Mouse (Mus musculus): ENCODE measurements around the gene Wwtr1.

Gene Wwtr1

GRCm38 (mm10) chr3:57447889-57448288, 127.8 kb downstream of the Wwtr1 start:
- in situ Hi-C loops (cut with MboI) = no loop called here

DNA sequence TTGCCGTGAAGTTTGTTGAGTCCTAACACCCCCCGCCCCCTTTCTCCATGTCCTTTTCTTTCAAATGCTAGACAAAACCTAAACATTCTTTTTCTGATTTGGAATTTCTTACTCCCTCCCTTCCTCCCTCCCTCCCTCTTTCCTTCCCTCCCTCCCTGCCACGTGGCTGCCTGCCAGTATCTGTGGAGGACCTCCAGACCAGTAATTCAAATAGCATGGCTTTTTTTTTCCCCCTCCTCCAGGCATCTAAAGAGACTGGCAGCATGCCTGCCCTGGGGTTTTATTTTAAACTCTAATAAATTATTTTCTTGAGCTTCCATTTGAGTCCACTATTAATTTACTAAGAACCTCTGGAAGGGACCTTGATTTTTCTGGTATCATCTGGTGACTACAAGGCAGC, 130.0 kb downstream of the Wwtr1 start:
- in situ Hi-C loops (cut with MboI) = no loop called here

DNA sequence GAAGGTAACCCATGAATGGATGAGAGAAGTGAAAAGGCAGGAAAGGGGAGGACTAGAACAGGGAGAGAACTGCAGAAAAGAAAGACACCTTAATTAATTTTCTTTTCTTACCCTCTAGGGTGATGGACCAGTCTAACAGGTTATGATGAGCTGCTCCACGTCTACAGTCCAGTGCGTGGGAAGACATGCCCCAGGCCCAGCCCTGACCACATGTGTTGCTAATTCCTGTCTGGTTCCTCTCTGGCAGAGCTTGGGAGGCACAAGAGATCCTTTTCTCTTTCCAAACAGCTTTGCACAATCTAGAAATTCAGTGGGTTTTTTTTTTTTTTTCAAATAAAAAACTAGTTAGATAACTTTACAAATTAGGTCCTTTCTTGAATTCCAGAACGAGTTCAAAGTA, 134.8 kb downstream of the Wwtr1 start:
- in situ Hi-C loops (cut with MboI) = no loop called here

DNA sequence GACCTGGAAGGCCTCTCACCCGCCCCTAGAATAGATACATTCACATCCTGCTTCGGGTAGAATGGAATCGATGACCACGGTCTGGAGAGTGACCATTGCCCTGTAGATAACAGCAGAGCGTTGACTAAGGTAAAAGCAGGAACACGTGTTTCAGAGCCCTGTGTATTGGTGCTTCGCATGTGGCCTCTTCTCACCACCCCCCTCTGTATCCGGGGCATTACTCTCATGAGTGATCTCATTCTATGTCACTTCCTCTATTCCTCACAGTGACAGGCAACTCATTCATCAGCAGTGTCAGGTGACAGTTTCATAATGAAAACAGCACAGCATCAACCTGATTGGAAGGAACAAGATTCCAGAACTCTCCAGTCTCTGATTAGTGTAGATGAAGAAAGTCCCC, 140.3 kb downstream of the Wwtr1 start:
- in situ Hi-C loops (cut with MboI) = no loop called here

DNA sequence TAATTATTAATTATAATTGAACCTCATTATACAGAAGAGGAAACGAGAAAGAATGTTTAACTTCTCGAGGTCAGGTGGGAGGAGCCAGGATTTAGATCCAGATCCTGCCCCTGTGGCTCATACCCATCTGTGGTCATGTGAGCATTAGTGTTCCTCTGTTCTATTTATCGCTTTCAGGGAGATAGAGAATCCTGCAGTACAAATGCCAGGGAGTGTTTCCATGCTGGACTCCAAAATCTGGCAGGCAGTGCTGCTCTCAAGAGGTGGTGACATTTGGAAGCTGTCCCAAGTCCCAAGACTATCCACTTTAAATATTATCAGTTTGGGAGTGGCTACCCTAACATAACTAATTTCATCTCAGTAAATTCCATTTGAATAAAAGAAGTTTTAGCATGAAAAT, 144.0 kb downstream of the Wwtr1 start:
- in situ Hi-C loops (cut with MboI) = no loop called here

DNA sequence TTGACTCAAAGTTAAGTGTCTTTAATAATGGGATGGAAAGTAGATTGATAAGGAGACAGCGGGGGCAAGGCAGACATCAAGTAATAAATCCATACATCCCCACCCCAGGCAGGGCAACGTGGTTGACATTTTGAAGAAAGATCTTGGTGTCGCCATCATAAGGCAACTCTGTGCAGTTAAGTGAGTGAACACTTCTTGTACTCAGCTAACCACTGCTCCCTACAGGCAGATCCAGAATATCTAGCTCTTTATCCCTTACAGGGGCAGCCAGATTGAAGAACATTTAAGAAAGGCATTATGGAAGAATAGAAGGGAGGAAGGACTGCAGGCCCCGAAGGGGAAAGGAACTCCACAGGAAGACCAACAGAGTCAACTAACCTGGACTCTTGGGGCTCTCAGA, 146.2 kb downstream of the Wwtr1 start:
- in situ Hi-C loops (cut with MboI) = no loop called here

GRCm38 (mm10) chr3:57428682-57429464, 146.8 kb downstream of the Wwtr1 start:
- in situ Hi-C loops (cut with MboI) = no loop called here

GRCm38 (mm10) chr3:57426351-57426750, 149.4 kb downstream of the Wwtr1 start:
- in situ Hi-C loops (cut with MboI) = no loop called here

- in situ Hi-C loops (cut with MboI) = no loop called here
Observed at GRCm38 (mm10) chr3:57425089-57425730, 150.5 kb downstream of the Wwtr1 start, which contains the start of gene Tm4sf4. Gene Tm4sf4 (plus strand): TSS chr3:57425314.

- in situ Hi-C loops (cut with MboI) = no loop called here
Observed at GRCm38 (mm10) chr3:57420660-57421059, 155.1 kb downstream of the Wwtr1 start.

DNA sequence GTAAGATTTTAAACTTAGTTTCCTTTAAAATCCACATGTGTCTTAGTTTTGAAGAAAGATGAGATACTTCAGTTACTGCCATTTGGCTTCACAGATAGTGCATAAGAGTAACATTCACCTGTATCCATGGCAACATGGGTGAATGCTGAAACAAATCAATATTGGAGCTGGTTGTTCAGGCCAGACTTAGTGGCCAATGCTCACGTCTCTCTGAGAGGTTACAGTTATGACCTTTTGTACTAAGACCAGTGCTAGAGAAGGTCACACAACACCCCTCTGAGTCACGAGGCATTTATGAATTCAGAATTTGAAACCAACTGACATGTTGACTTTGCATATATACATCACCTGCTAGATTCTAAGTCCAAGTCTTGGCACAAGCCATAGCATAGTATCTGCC, 155.5 kb downstream of the Wwtr1 start:
- in situ Hi-C loops (cut with MboI) = no loop called here

DNA sequence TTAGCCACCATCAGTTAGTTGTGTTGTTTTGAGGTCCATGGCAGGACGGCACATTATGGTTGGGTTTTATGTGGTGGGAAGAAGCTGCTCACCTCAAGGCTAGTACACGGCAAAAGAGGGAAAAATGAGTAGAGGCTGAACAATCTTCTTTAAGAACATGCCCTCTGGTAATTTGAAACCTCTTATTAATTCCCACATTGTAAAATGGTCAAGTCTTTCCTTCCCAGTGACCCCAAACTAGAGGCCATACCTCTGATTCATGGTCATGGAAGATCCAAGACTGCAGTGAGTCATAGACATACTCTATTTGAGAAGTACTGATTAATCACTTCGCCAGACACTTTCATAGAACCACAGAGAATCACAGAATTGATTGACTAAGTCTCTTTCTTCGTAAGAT, 164.2 kb downstream of the Wwtr1 start:
- in situ Hi-C loops (cut with MboI) = no loop called here

Measured in mature B cell (primary cell).